Mouse (Mus musculus) ES-E14 (cell line): Measurements from ENCODE around the gene Polr1a. TPM values are rescaled to one million over a fixed set of nuclear protein-coding genes. Genes with fewer than 3 reads are reported as not detected.

Experiments
- DNase-seq: peaks from one replicate; pipeline ENCODE4 v3.0.0-alpha.2; 2013; ENCODE audit warnings: low read depth, low spot score
- H3K27ac ChIP-seq: 2 replicates; pipeline ENCODE4 v1.5.1; 2012; ENCODE audit warnings: low read depth, mild to moderate bottlenecking, low read length, moderate library complexity, mixed read lengths; ENCODE audit not compliant: poor library complexity, insufficient read depth, severe bottlenecking
- H3K36me3 ChIP-seq: 2 replicates; pipeline ENCODE4 v1.6.1; 2012; ENCODE audit warnings: mild to moderate bottlenecking, low read length, moderate library complexity, mixed read lengths; ENCODE audit not compliant: control insufficient read depth, poor library complexity, insufficient read depth, severe bottlenecking
- H3K4me1 ChIP-seq, 2 experiments: fragments of 150-350 bp in 1 of 2; sonication (generic) in 1 of 2; 2 replicates each; pipeline ENCODE4 v1.6.1; 2012; ENCODE audit warnings: low read length in 2 of 2, mild to moderate bottlenecking in 1 of 2, mixed read lengths in 1 of 2; ENCODE audit not compliant: control insufficient read depth in 2 of 2, insufficient read depth in 2 of 2, poor library complexity in 1 of 2
- H3K4me3 ChIP-seq, 2 experiments: fragments of 150-350 bp in 1 of 2; sonication (generic) in 1 of 2; 2 replicates each; pipeline ENCODE4 v1.5.1; 2012; ENCODE audit warnings: low read length in 2 of 2, low read depth in 1 of 2, mild to moderate bottlenecking in 1 of 2, mixed read lengths in 1 of 2; ENCODE audit not compliant: insufficient read depth in 1 of 2, poor library complexity in 1 of 2, severe bottlenecking in 1 of 2
- H3K9ac ChIP-seq: 2 replicates; pipeline ENCODE4 v1.6.1; 2012; ENCODE audit warnings: low read depth, mild to moderate bottlenecking, low read length, mixed read lengths; ENCODE audit not compliant: poor library complexity, insufficient read depth, severe bottlenecking
- H3K9me3 ChIP-seq: fragments of 150-350 bp; sonication (generic); 2 replicates; pipeline ENCODE4 v1.6.1; 2012; ENCODE audit warnings: low read depth, mild to moderate bottlenecking, low read length; ENCODE audit not compliant: control insufficient read depth, insufficient read depth
- CHD2 ChIP-seq: IDR thresholded peaks from 2 replicates; pipeline ENCODE4 v1.6.1; 2014; ENCODE audit warnings: mild to moderate bottlenecking, low read depth, low read length, inconsistent platforms
- HCFC1 ChIP-seq: IDR thresholded peaks from 2 replicates; pipeline ENCODE4 v1.6.1; 2012; ENCODE audit warnings: low read length, inconsistent platforms, borderline replicate concordance; ENCODE audit not compliant: insufficient read depth
- MAFK ChIP-seq: IDR thresholded peaks from 2 replicates; pipeline ENCODE4 v1.6.1; 2014; ENCODE audit warnings: mild to moderate bottlenecking, low read depth, low read length, inconsistent platforms; ENCODE audit not compliant: insufficient read depth
- ZC3H11A ChIP-seq: IDR thresholded peaks from 2 replicates; pipeline ENCODE4 v1.6.1; 2012; ENCODE audit warnings: low read depth, mild to moderate bottlenecking, inconsistent platforms, low read length, borderline replicate concordance
- ZNF384 ChIP-seq: IDR thresholded peaks from 2 replicates; pipeline ENCODE4 v1.6.1; 2012; ENCODE audit warnings: low read depth, low read length, inconsistent platforms
- in situ Hi-C, 2 experiments: fragments of 600-800 bp; cut with MboI; formaldehyde crosslinking; loops; one replicate each; pipeline ENCODE4 v1.15.1; 2025; ENCODE audit warnings: low sequenced_read_pairs in 2 of 2, inconsistent platforms in 1 of 2; ENCODE audit not compliant: unreplicated experiment in 2 of 2
- total RNA-seq: library from RNA; depleted of rRNA; stranded (reverse); fragments of 300-350 nt; gene quantifications from 2 replicates; pipeline ENCODE4 v1.2.3, GENCODE M21; 2012

Polr1a gene
- total RNA-seq, 1 experiment: 111 TPM

- Histone ChIP-seq H3K9ac (no peak overlapping the region), H3K4me3 (no peak overlapping the region), H3K27ac (no peak overlapping the region), H3K4me1 (no peaks in the 10 kb centered on the region), H3K36me3 (peaks cover 20% of the 10 kb centered on the region), H3K9me3 (no peaks in the 10 kb centered on the region)
- TF ChIP-seq HCFC1: no peak
- DNase-seq: peak; percentile 17
- in situ Hi-C loops: loop anchor here in 1 of 2 experiments (25.0 kb wide), 1 partner anchor 266 kb away; no protein-coding TSS in a partner anchor
Measured at GRCm38 (mm10) chr6:71877965-71878760, 30.7 kb upstream of the Polr1a start.

GRCm38 (mm10) chr6:71893263-71893662 lies 15.6 kb upstream of the Polr1a start:
- no peaks in the 10 kb centered on the region for H3K9me3 ChIP-seq
- no peak for DNase-seq
- H3K4me3 ChIP-seq: no peak overlapping the region
- no peak overlapping the region for H3K9ac ChIP-seq
- H3K4me1 ChIP-seq: no peaks in the 10 kb centered on the region
- H3K27ac ChIP-seq: no peak overlapping the region
- peaks cover 11% of the 10 kb centered on the region for H3K36me3 ChIP-seq
- TF ChIP-seq CHD2 (no peak), ZNF384 (no peak), ZC3H11A (no peak), HCFC1 (no peak), MAFK (no peak)
- in situ Hi-C loops: loop anchor here (10.0 to 25.0 kb wide), 2 partner anchors 281 to 298 kb away; no protein-coding TSS in a partner anchor

- Histone ChIP-seq H3K4me1 (no peaks in the 10 kb centered on the region; a peak in 1 of 4 replicates), H3K4me3 (peak overlapping the region; percentile 91 to 97), H3K27ac (no peak overlapping the region), H3K36me3 (peaks cover 4% of the 10 kb centered on the region), H3K9ac (peak overlapping the region; percentile 98; the same call in 1 of the 2 replicates), H3K9me3 (no peaks in the 10 kb centered on the region)
- TF ChIP-seq ZC3H11A (no peak), MAFK (peak; percentile 88), HCFC1 (no peak), CHD2 (no peak), ZNF384 (no peak)
- in situ Hi-C loops: no loop called here
- DNase-seq: no peak
Measured at GRCm38 (mm10) chr6:71907702-71908235, 1.1 kb upstream of the Polr1a start.

GRCm38 (mm10) chr6:71909384-71909783 lies 531 bp downstream of the Polr1a start:
- H3K9me3 ChIP-seq: no peaks in the 10 kb centered on the region
- H3K4me3 ChIP-seq: peak overlapping the region; percentile 91 to 97
- no peaks in the 10 kb centered on the region; a peak in 1 of 4 replicates for H3K4me1 ChIP-seq
- H3K36me3 ChIP-seq: peaks cover 4% of the 10 kb centered on the region
- no peak for TF ChIP-seq MAFK
- H3K9ac ChIP-seq: peak overlapping the region; percentile 52; the same call in 1 of the 2 replicates
- in situ Hi-C loops: no loop called here
- DNase-seq: no peak
- H3K27ac ChIP-seq: no peak overlapping the region

DNA sequence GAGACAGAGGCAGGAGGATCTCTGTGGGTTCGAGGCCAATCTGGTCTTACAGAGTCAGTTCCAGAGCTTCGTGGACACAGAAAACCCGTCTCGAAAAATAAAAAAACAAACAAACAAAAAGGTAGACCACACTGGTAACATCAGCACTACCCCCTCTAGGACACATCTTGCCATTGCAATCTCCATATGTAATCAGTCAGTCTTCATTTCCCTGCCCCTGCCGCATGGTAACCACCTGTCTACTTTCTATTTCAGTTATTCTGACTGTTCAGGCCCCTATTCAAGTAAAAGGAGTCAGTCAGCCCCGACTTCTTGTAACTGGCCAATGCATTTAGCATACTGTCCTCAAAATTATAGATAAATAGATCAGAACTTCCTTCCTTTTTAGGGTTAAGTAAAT lies 987 bp downstream of the Polr1a start:
- H3K27ac ChIP-seq: no peak overlapping the region
- H3K4me1 ChIP-seq: no peaks in the 10 kb centered on the region; a peak in 1 of 4 replicates
- H3K4me3 ChIP-seq: peak overlapping the region; percentile 91 to 97
- in situ Hi-C loops: no loop called here
- peak overlapping the region; percentile 24; the same call in 1 of the 2 replicates for H3K9ac ChIP-seq
- no peak for DNase-seq
- no peaks in the 10 kb centered on the region for H3K9me3 ChIP-seq
- TF ChIP-seq MAFK (no peak), ZC3H11A (no peak), HCFC1 (no peak)
- peaks cover 4% of the 10 kb centered on the region for H3K36me3 ChIP-seq
